Mouse (Mus musculus) cortical plate, adult 2 months (tissue): ENCODE data around the gene Hoxc4.

Source experiments
- CTCF ChIP-seq: fragments of 200-500 bp; IDR thresholded peaks from 2 replicates; pipeline ENCODE4 v1.5.1; 2011; ENCODE audit warnings: mild to moderate bottlenecking, control low read depth, low read length; ENCODE audit not compliant: insufficient read depth; ENCODE audit errors: extremely low read depth
- POLR2A ChIP-seq: fragments of 200-500 bp; IDR thresholded peaks from 2 replicates; pipeline ENCODE4 v1.6.1; 2011; ENCODE audit warnings: mild to moderate bottlenecking, low read length, control low read depth; ENCODE audit not compliant: insufficient read depth; ENCODE audit errors: extremely low read depth

DNA sequence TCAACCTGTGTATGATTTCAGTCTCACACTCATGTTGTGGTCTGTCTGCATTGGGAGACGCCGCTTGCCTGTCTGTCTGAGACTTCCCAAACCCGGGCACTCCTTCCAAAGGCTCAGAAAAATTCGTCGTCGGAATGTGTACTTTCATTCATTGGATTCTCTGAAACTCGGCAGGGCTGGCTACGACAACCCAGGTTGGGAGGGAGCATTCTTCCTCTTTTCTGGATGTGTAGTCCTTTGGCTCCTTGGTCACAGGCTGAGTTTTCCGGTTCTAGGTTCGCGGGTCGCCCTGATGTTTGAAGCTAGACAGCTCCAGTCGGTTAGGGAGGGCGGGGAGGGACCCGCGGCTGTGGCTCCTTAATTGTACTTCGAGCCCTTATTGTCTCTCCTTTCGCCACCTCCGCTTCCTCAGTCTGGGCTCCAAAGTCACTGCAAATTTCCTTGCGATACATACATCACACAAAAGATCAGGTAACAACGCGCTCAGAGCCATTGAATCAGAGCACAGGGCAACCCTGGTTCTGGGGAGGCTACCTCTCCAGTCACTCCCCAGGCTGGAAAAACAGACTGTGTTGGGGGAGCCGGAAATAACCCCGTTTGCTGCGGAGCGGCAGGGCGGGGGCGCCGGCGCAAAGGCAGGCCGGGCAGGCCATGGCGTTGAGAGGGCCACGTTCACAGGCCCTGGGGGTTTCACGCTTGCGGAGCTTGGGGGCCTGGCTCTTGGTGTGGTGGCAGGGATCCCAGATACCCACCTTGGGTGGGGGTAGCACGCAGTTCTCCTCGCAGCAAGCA, 41.9 kb upstream of the Hoxc4 start:
- TF ChIP-seq POLR2A (no peak), CTCF (no peak)
